Mouse (Mus musculus) hindbrain, embryonic 14.5 days (tissue): ENCODE measurements at regions not wholly inside any gene's neighbourhood (a gene's known extent, or its start where the extent isn't known, plus 50 kb on each side); places are given as distances from the start of the nearest gene placed in this dataset.
A peak's percentile ranks its signal among the peaks of the same experiment; 100 is the strongest.

Source experiments
- ATAC-seq: fragments of 200-750 bp; cut with Nextera tagmentation; 2 replicates; pipeline ENCODE4 v1.8.0; 2017; ENCODE audit warnings: moderate number of reproducible peaks, mild to moderate bottlenecking, moderate TSS enrichment, moderate library complexity; ENCODE audit not compliant: low FRiP score
- DNase-seq: peaks from one replicate; pipeline ENCODE4 v3.0.0-alpha.2; 2015; ENCODE audit warnings: low spot score
- H3K27ac ChIP-seq: fragments of 300-500 bp; sonication (generic); 2 replicates; pipeline ENCODE4 v1.5.1; 2014; ENCODE audit warnings: mild to moderate bottlenecking, moderate library complexity
- H3K27me3 ChIP-seq: fragments of 300-500 bp; sonication (generic); 2 replicates; pipeline ENCODE4 v1.6.1; 2014; ENCODE audit warnings: mild to moderate bottlenecking, low read length, mixed read lengths; ENCODE audit not compliant: control insufficient read depth, insufficient read depth
- H3K36me3 ChIP-seq: fragments of 300-500 bp; sonication (generic); replicated peaks from 2 replicates; pipeline ENCODE4 v1.6.1; 2014; ENCODE audit not compliant: control insufficient read depth, insufficient read depth
- H3K4me1 ChIP-seq: fragments of 300-500 bp; sonication (generic); replicated peaks from 2 replicates; pipeline ENCODE4 v1.6.1; 2014; ENCODE audit warnings: antibody characterized with exemption, low read length, mixed read lengths; ENCODE audit not compliant: control insufficient read depth, insufficient read depth
- H3K4me2 ChIP-seq: fragments of 300-500 bp; sonication (generic); replicated peaks from 2 replicates; pipeline ENCODE4 v1.6.1; 2014; ENCODE audit warnings: mild to moderate bottlenecking, moderate library complexity
- H3K4me3 ChIP-seq: fragments of 300-500 bp; sonication (generic); replicated peaks from 2 replicates; pipeline ENCODE4 v1.5.1; 2014; ENCODE audit warnings: mild to moderate bottlenecking, low read length
- H3K9ac ChIP-seq: fragments of 300-500 bp; sonication (generic); 2 replicates; pipeline ENCODE4 v1.6.1; 2014
- H3K9me3 ChIP-seq: fragments of 300-500 bp; sonication (generic); 2 replicates; pipeline ENCODE4 v1.6.1; 2016; ENCODE audit warnings: low read length; ENCODE audit not compliant: control insufficient read depth
- WGBS: fragments of 180-500 bp; shearing (Covaris S2); extraction: QIAGEN DNeasy Blood & Tissue Kit; methylation state at CpG from one replicate; pipeline ENCODE4 v1.1.7; 2014; 5-methylcytosine and 5-hydroxymethylcytosine counted together

- Histone ChIP-seq H3K27me3 (no peaks in the 10 kb centered on the region), H3K4me1 (no peaks in the 10 kb centered on the region), H3K4me3 (no peak overlapping the region), H3K9me3 (no peaks in the 10 kb centered on the region), H3K27ac (no peak overlapping the region), H3K9ac (no peak overlapping the region), H3K36me3 (no peaks in the 10 kb centered on the region), H3K4me2 (no peak overlapping the region)
- WGBS: 84% methylated on average over 5 of the region's 5 CpGs
- DNase-seq (peak; percentile 20), ATAC-seq (no peak)
Observed at GRCm38 (mm10) chr16:73769729-73770128, 641.9 kb downstream of the Robo2 start.

- Histone ChIP-seq H3K4me1 (no peaks in the 10 kb centered on the region), H3K4me2 (no peak overlapping the region), H3K36me3 (no peaks in the 10 kb centered on the region), H3K9me3 (no peaks in the 10 kb centered on the region), H3K9ac (no peak overlapping the region), H3K27me3 (no peaks in the 10 kb centered on the region), H3K27ac (no peak overlapping the region), H3K4me3 (no peak overlapping the region)
- ATAC-seq (no peak), DNase-seq (no peak)
- 96% methylated on average over 2 of the region's 2 CpGs for WGBS
Observed at GRCm38 (mm10) chr16:73768706-73769105, 642.9 kb downstream of the Robo2 start.

GRCm38 (mm10) chr16:73765184-73765583 lies 646.4 kb downstream of the Robo2 start:
- whole genome bisulfite sequencing: 84% methylated on average over 3 of the region's 3 CpGs

GRCm38 (mm10) chr16:73760921-73761320 lies 650.7 kb downstream of the Robo2 start:
- 25% methylated on average over 3 of the region's 3 CpGs for WGBS
- ATAC-seq: no peak
- Histone ChIP-seq H3K9me3 (no peaks in the 10 kb centered on the region), H3K9ac (no peak overlapping the region), H3K4me2 (no peak overlapping the region), H3K36me3 (no peaks in the 10 kb centered on the region), H3K27ac (no peak overlapping the region), H3K27me3 (no peaks in the 10 kb centered on the region), H3K4me3 (no peak overlapping the region), H3K4me1 (peaks cover 7% of the 10 kb centered on the region)
- no peak for DNase-seq

More at GRCm38 (mm10) chr16:73765184-73765583, 646.4 kb downstream of the Robo2 start:
- Histone ChIP-seq H3K27me3 (no peaks in the 10 kb centered on the region), H3K9ac (no peak overlapping the region), H3K4me1 (no peaks in the 10 kb centered on the region), H3K27ac (no peak overlapping the region), H3K9me3 (no peaks in the 10 kb centered on the region), H3K36me3 (no peaks in the 10 kb centered on the region), H3K4me2 (no peak overlapping the region), H3K4me3 (no peak overlapping the region)
- no peak for DNase-seq
- ATAC-seq: no peak

GRCm38 (mm10) chr16:73758872-73759271 lies 652.8 kb downstream of the Robo2 start:
- Histone ChIP-seq H3K9me3 (no peaks in the 10 kb centered on the region), H3K36me3 (no peaks in the 10 kb centered on the region), H3K9ac (no peak overlapping the region), H3K4me1 (peaks cover 7% of the 10 kb centered on the region), H3K27ac (peak overlapping the region; percentile 62; the same call in 1 of the 2 replicates), H3K4me3 (no peak overlapping the region), H3K4me2 (no peak overlapping the region), H3K27me3 (no peaks in the 10 kb centered on the region)
- DNase-seq (no peak), ATAC-seq (no peak; the same call in 1 of the 2 replicates)
- WGBS: 36% methylated on average over 5 of the region's 5 CpGs

- Histone ChIP-seq H3K9ac (no peak overlapping the region), H3K36me3 (no peaks in the 10 kb centered on the region), H3K27me3 (no peaks in the 10 kb centered on the region), H3K9me3 (no peaks in the 10 kb centered on the region), H3K4me1 (peaks cover 7% of the 10 kb centered on the region), H3K27ac (no peak overlapping the region), H3K4me3 (no peak overlapping the region), H3K4me2 (no peak overlapping the region)
- 91% methylated on average over 5 of the region's 5 CpGs for WGBS
- ATAC-seq: no peak
- no peak for DNase-seq
Observed at GRCm38 (mm10) chr16:73754302-73754701, 657.3 kb downstream of the Robo2 start.

GRCm38 (mm10) chr16:73728297-73728696 lies 683.3 kb downstream of the Robo2 start:
- ATAC-seq (no peak), DNase-seq (no peak)
- no peak overlapping the region for H3K4me3 ChIP-seq
- 81% methylated on average over 7 of the region's 7 CpGs for WGBS
- H3K4me2 ChIP-seq: no peak overlapping the region
- H3K27me3 ChIP-seq: no peaks in the 10 kb centered on the region
- H3K4me1 ChIP-seq: no peaks in the 10 kb centered on the region
- H3K9me3 ChIP-seq: no peaks in the 10 kb centered on the region
- H3K27ac ChIP-seq: no peak overlapping the region
- no peaks in the 10 kb centered on the region for H3K36me3 ChIP-seq
- no peak overlapping the region for H3K9ac ChIP-seq

- H3K4me2 ChIP-seq: no peak overlapping the region
- H3K9me3 ChIP-seq: no peaks in the 10 kb centered on the region
- H3K36me3 ChIP-seq: no peaks in the 10 kb centered on the region
- H3K27ac ChIP-seq: no peak overlapping the region
- 56% methylated on average over 3 of the region's 3 CpGs for WGBS
- no peak overlapping the region for H3K9ac ChIP-seq
- ATAC-seq: no peak
- no peaks in the 10 kb centered on the region for H3K4me1 ChIP-seq
- H3K4me3 ChIP-seq: no peak overlapping the region
- no peaks in the 10 kb centered on the region for H3K27me3 ChIP-seq
- DNase-seq: no peak
Observed at GRCm38 (mm10) chr16:73719691-73720090, 691.9 kb downstream of the Robo2 start.

GRCm38 (mm10) chr16:73716301-73716700 lies 695.3 kb downstream of the Robo2 start:
- WGBS: 74% methylated on average over 5 of the region's 5 CpGs

GRCm38 (mm10) chr16:73707051-73707450 lies 704.6 kb downstream of the Robo2 start:
- ATAC-seq: no peak
- Histone ChIP-seq H3K4me1 (no peaks in the 10 kb centered on the region), H3K27me3 (no peaks in the 10 kb centered on the region), H3K4me3 (no peak overlapping the region), H3K9ac (no peak overlapping the region), H3K36me3 (no peaks in the 10 kb centered on the region), H3K9me3 (no peaks in the 10 kb centered on the region), H3K27ac (no peak overlapping the region), H3K4me2 (no peak overlapping the region)
- no peak for DNase-seq
- 95% methylated on average over 1 of the region's 1 CpGs for WGBS

More at GRCm38 (mm10) chr16:73716301-73716700, 695.3 kb downstream of the Robo2 start:
- no peak overlapping the region for H3K4me2 ChIP-seq
- no peak overlapping the region for H3K9ac ChIP-seq
- H3K36me3 ChIP-seq: no peaks in the 10 kb centered on the region
- no peaks in the 10 kb centered on the region for H3K4me1 ChIP-seq
- no peak overlapping the region for H3K4me3 ChIP-seq
- no peaks in the 10 kb centered on the region for H3K27me3 ChIP-seq
- ATAC-seq (no peak), DNase-seq (no peak)
- H3K9me3 ChIP-seq: no peaks in the 10 kb centered on the region
- no peak overlapping the region for H3K27ac ChIP-seq
